Mouse (Mus musculus): ENCODE data around the gene Sox13. TPM values are rescaled to one million over a fixed set of nuclear protein-coding genes. Genes with fewer than 3 reads are reported as not detected.

Sox13 gene
- polyA plus RNA-seq, 1 experiment from 2014 or later = 13.7 TPM

- Histone ChIP-seq H3K27me3 (ENCODE audit: insufficient read depth, low read length) (no peaks in the 10 kb centered on the region), H3K9ac (ENCODE audit: low read depth, low read length) (no peak overlapping the region), H3K27ac (peak overlapping the region; percentile 70; the same call in 1 of the 2 replicates), H3K4me2 (ENCODE audit: low read length) (no peak overlapping the region), H3K9me3 (replicated peaks; ENCODE audit: low read length) (no peaks in the 10 kb centered on the region), H3K36me3 (ENCODE audit: insufficient read depth, low read length) (no peaks in the 10 kb centered on the region), H3K4me1 (replicated peaks; ENCODE audit: insufficient read depth, low read length) (peaks cover 17% of the 10 kb centered on the region; the same call in 1 of the 2 replicates), H3K4me3 (replicated peaks; ENCODE audit: low read depth, low read length) (no peak overlapping the region)
- WGBS = 65% methylated on average over 8 of the region's 8 CpGs
- ATAC-seq (replicated peaks; ENCODE audit: low FRiP score, low read depth) = no peak
- no peak for TF ChIP-seq CTCF (IDR thresholded peaks at IDR 0.05; ENCODE audit: low read depth)
- DNase-seq (ENCODE audit: low spot score) = no peak
Measured at GRCm38 (mm10) chr1:133467905-133468304, 43.7 kb upstream of the Sox13 start.

GRCm38 (mm10) chr1:133463138-133463537 lies 39.0 kb upstream of the Sox13 start:
- H3K27ac ChIP-seq = no peak overlapping the region
- no peaks in the 10 kb centered on the region for H3K27me3 ChIP-seq (ENCODE audit: insufficient read depth, low read length)
- no peak for TF ChIP-seq CTCF (IDR thresholded peaks at IDR 0.05; ENCODE audit: low read depth)
- no peaks in the 10 kb centered on the region for H3K4me1 ChIP-seq (replicated peaks; ENCODE audit: insufficient read depth, low read length)
- DNase-seq (ENCODE audit: low spot score) = no peak
- H3K9me3 ChIP-seq (replicated peaks; ENCODE audit: low read length) = no peaks in the 10 kb centered on the region
- H3K4me3 ChIP-seq (replicated peaks; ENCODE audit: low read depth, low read length) = no peak overlapping the region
- no peak for ATAC-seq (replicated peaks; ENCODE audit: low FRiP score, low read depth)
- H3K9ac ChIP-seq (ENCODE audit: low read depth, low read length) = no peak overlapping the region
- H3K36me3 ChIP-seq (ENCODE audit: insufficient read depth, low read length) = no peaks in the 10 kb centered on the region
- 78% methylated on average over 5 of the region's 5 CpGs for whole genome bisulfite sequencing
- H3K4me2 ChIP-seq (ENCODE audit: low read length) = no peak overlapping the region

- H3K9ac ChIP-seq (ENCODE audit: low read depth, low read length) = no peak overlapping the region
- H3K4me3 ChIP-seq (replicated peaks; ENCODE audit: low read depth, low read length) = no peak overlapping the region
- H3K4me2 ChIP-seq (ENCODE audit: low read length) = no peak overlapping the region
- no peaks in the 10 kb centered on the region for H3K9me3 ChIP-seq (replicated peaks; ENCODE audit: low read length)
- H3K27ac ChIP-seq = no peak overlapping the region
- no peak for TF ChIP-seq CTCF (IDR thresholded peaks at IDR 0.05; ENCODE audit: low read depth)
- ATAC-seq (replicated peaks; ENCODE audit: low FRiP score, low read depth) (no peak), DNase-seq (ENCODE audit: low spot score) (no peak)
- no peaks in the 10 kb centered on the region for H3K4me1 ChIP-seq (replicated peaks; ENCODE audit: insufficient read depth, low read length)
- H3K36me3 ChIP-seq (ENCODE audit: insufficient read depth, low read length) = no peaks in the 10 kb centered on the region
- no peaks in the 10 kb centered on the region for H3K27me3 ChIP-seq (ENCODE audit: insufficient read depth, low read length)
Measured at GRCm38 (mm10) chr1:133460996-133461395, 36.8 kb upstream of the Sox13 start.

GRCm38 (mm10) chr1:133456097-133456496 lies 31.9 kb upstream of the Sox13 start:
- no peak for TF ChIP-seq CTCF (IDR thresholded peaks at IDR 0.05; ENCODE audit: low read depth)
- no peak overlapping the region for H3K4me3 ChIP-seq (replicated peaks; ENCODE audit: low read depth, low read length)
- WGBS = 57% methylated on average over 2 of the region's 2 CpGs
- no peaks in the 10 kb centered on the region for H3K9me3 ChIP-seq (replicated peaks; ENCODE audit: low read length)
- no peak overlapping the region for H3K4me2 ChIP-seq (ENCODE audit: low read length)
- no peaks in the 10 kb centered on the region for H3K4me1 ChIP-seq (replicated peaks; ENCODE audit: insufficient read depth, low read length)
- H3K27me3 ChIP-seq (ENCODE audit: insufficient read depth, low read length) = no peaks in the 10 kb centered on the region
- ATAC-seq (replicated peaks; ENCODE audit: low FRiP score, low read depth) (no peak), DNase-seq (ENCODE audit: low spot score) (no peak)
- no peak overlapping the region for H3K9ac ChIP-seq (ENCODE audit: low read depth, low read length)
- H3K27ac ChIP-seq = no peak overlapping the region
- no peaks in the 10 kb centered on the region for H3K36me3 ChIP-seq (ENCODE audit: insufficient read depth, low read length)

GRCm38 (mm10) chr1:133452564-133453165 lies 28.5 kb upstream of the Sox13 start:
- ATAC-seq (replicated peaks; ENCODE audit: low FRiP score, low read depth) (peak; percentile 85), DNase-seq (ENCODE audit: low spot score) (peak; percentile 33)
- no peak for TF ChIP-seq CTCF (IDR thresholded peaks at IDR 0.05; ENCODE audit: low read depth)
- WGBS = 49% methylated on average over 10 of the region's 10 CpGs
- Histone ChIP-seq H3K4me3 (replicated peaks; ENCODE audit: low read depth, low read length) (no peak overlapping the region), H3K9me3 (replicated peaks; ENCODE audit: low read length) (no peaks in the 10 kb centered on the region), H3K27me3 (ENCODE audit: insufficient read depth, low read length) (no peaks in the 10 kb centered on the region), H3K36me3 (ENCODE audit: insufficient read depth, low read length) (no peaks in the 10 kb centered on the region), H3K4me2 (ENCODE audit: low read length) (no peak overlapping the region), H3K4me1 (replicated peaks; ENCODE audit: insufficient read depth, low read length) (no peaks in the 10 kb centered on the region), H3K27ac (peak overlapping the region; percentile 68), H3K9ac (ENCODE audit: low read depth, low read length) (no peak overlapping the region)

GRCm38 (mm10) chr1:133451869-133452563 lies 27.8 kb upstream of the Sox13 start:
- DNase-seq (ENCODE audit: low spot score) = peak; percentile 29
- Histone ChIP-seq H3K9me3 (replicated peaks; ENCODE audit: low read length) (no peaks in the 10 kb centered on the region), H3K27ac (peak overlapping the region; percentile 68), H3K4me3 (replicated peaks; ENCODE audit: low read depth, low read length) (no peak overlapping the region), H3K4me1 (replicated peaks; ENCODE audit: insufficient read depth, low read length) (no peaks in the 10 kb centered on the region), H3K27me3 (ENCODE audit: insufficient read depth, low read length) (no peaks in the 10 kb centered on the region), H3K9ac (ENCODE audit: low read depth, low read length) (no peak overlapping the region), H3K36me3 (ENCODE audit: insufficient read depth, low read length) (no peaks in the 10 kb centered on the region), H3K4me2 (ENCODE audit: low read length) (no peak overlapping the region)
- no peak for TF ChIP-seq CTCF (IDR thresholded peaks at IDR 0.05; ENCODE audit: low read depth)
- ATAC-seq (replicated peaks; ENCODE audit: low FRiP score, low read depth) = no peak
- WGBS = 57% methylated on average over 13 of the region's 13 CpGs

Measured in kidney, postnatal 0 days (tissue).